Mouse (Mus musculus) activated CD4-positive, CD25-positive, alpha-beta regulatory T cell (primary cell): ENCODE results near the gene Olfml3. TPM values are rescaled to one million over a fixed set of nuclear protein-coding genes. Genes with fewer than 3 reads are reported as not detected.

ENCODE experiments used
- polyA plus RNA-seq, 2 experiments: library from polyadenylated mRNA; unstranded; fragments of 100-300 nt; shearing (Covaris generic); gene quantifications; one replicate each; pipeline ENCODE4 v1.2.1; 2017

Gene Olfml3
- 1 to 10 TPM in 1 of 2 experiments, under 1 TPM in 1; 0.18 to 1.1 TPM for polyA plus RNA-seq

GRCm38 (mm10) chr3:103737778-103738571, at the start of gene Olfml3:
Olfml3 (minus strand) TSS chr3:103738001.

GRCm38 (mm10) chr3:103739329-103739728, 1.5 kb upstream of the Olfml3 start, which contains the start of gene Gm10964:
Gm10964 (plus strand) TSS chr3:103739366.

Other genes with a start within 250 kb of the Olfml3 start
- under 1 TPM in 1 of 2 experiments, not detected in 1; 0.81 TPM for gene Syt6, start 162.8 kb downstream of the Olfml3 start, polyA plus RNA-seq
- 1 to 10 TPM; 2.6 to 3.6 TPM for gene Atg4a-ps, start 91.9 kb downstream of the Olfml3 start, polyA plus RNA-seq
- gene Gm10964, start 1.4 kb upstream of the Olfml3 start, polyA plus RNA-seq: not detected
- 10 to 100 TPM; 26.7 to 32.2 TPM for gene Hipk1, start 53.6 kb upstream of the Olfml3 start, polyA plus RNA-seq
- 10 to 100 TPM; 17.7 to 25.7 TPM for gene Dclre1b, start 71.4 kb upstream of the Olfml3 start, polyA plus RNA-seq
- 10 to 100 TPM; 26.5 to 32.2 TPM for gene Ap4b1, start 71.5 kb upstream of the Olfml3 start, polyA plus RNA-seq
- under 1 TPM in 1 of 2 experiments, not detected in 1; 0.48 TPM for gene Gm43064, start 71.6 kb upstream of the Olfml3 start, polyA plus RNA-seq
- 1 to 10 TPM; 3.9 to 4.2 TPM for gene Bcl2l15, start 94.6 kb upstream of the Olfml3 start, polyA plus RNA-seq
- gene Ptpn22, start 121.8 kb upstream of the Olfml3 start, polyA plus RNA-seq: 100 to 1,000 TPM; 238 to 312 TPM
- gene Rsbn1, start 176.1 kb upstream of the Olfml3 start, polyA plus RNA-seq: 10 to 100 TPM; 25.2 to 26.3 TPM
- 10 to 100 TPM; 57.3 to 69.8 TPM for gene Phtf1, start 230.1 kb upstream of the Olfml3 start, polyA plus RNA-seq